Mouse (Mus musculus): ENCODE measurements at regions not wholly inside any gene's neighbourhood (a gene's known extent, or its start where the extent isn't known, plus 50 kb on each side); places are given as distances from the start of the nearest gene placed in this dataset.
A peak's percentile ranks its signal among the peaks of the same experiment; 100 is the strongest.
"Not testable (repeated sequence)": the region's sequence is repeated elsewhere in the genome, so short reads cannot be mapped to it uniquely, and the experiment has no call there.

GRCm38 (mm10) chr4:89753484-89753883 is 74.2 kb downstream of the Dmrta1 start:
- DNase-seq = no peak

GRCm38 (mm10) chr4:89776269-89776668 is 97.0 kb downstream of the Dmrta1 start:
- no peak for DNase-seq

- no peak for DNase-seq
Observed at GRCm38 (mm10) chr4:89781487-89781886, 102.3 kb downstream of the Dmrta1 start.

- DNase-seq = no peak
Observed at GRCm38 (mm10) chr4:89816823-89817222, 137.6 kb downstream of the Dmrta1 start.

GRCm38 (mm10) chr4:89834552-89835206 is 155.4 kb downstream of the Dmrta1 start:
- DNase-seq = no peak

- peak; percentile 6 for DNase-seq
Observed at GRCm38 (mm10) chr4:89875375-89876055, 196.3 kb downstream of the Dmrta1 start.

- DNase-seq = not testable (repeated sequence)
Observed at GRCm38 (mm10) chr4:89876131-89876530, 196.9 kb downstream of the Dmrta1 start.

- DNase-seq = no peak
Observed at GRCm38 (mm10) chr4:89881083-89881482, 201.8 kb downstream of the Dmrta1 start.

GRCm38 (mm10) chr4:89909622-89910021 is 230.4 kb downstream of the Dmrta1 start:
- DNase-seq = no peak

GRCm38 (mm10) chr4:89937673-89938072 is 258.4 kb downstream of the Dmrta1 start:
- no peak for DNase-seq

GRCm38 (mm10) chr4:89941308-89941707 is 262.1 kb downstream of the Dmrta1 start:
- no peak for DNase-seq

- DNase-seq = no peak
Observed at GRCm38 (mm10) chr4:89976146-89976545, 242.5 kb upstream of the Zfp352 start.

- DNase-seq = no peak
Observed at GRCm38 (mm10) chr4:90003413-90003812, 215.2 kb upstream of the Zfp352 start.

- DNase-seq = no peak
Observed at GRCm38 (mm10) chr4:90003898-90004297, 214.7 kb upstream of the Zfp352 start.

GRCm38 (mm10) chr4:90012723-90013122 is 205.9 kb upstream of the Zfp352 start:
- no peak for DNase-seq

- DNase-seq = no peak
Observed at GRCm38 (mm10) chr4:90014203-90014602, 204.4 kb upstream of the Zfp352 start.

Measured in cerebellum, adult 11-12 months (tissue).